Mouse (Mus musculus): ENCODE measurements around the gene Mdh1b. TPM values are rescaled to one million over a fixed set of nuclear protein-coding genes. Genes with fewer than 3 reads are reported as not detected.

Gene Mdh1b
- polyA plus RNA-seq (2014; fragmentation: Nextera tagmentation; extraction: Ambion mirVana) = 0.86 and 0.91 TPM in 2 replicates

- ATAC-seq (ENCODE audit: low FRiP score) (peak; percentile 95), DNase-seq (ENCODE audit: low spot score) (peak; percentile 99)
- Histone ChIP-seq H3K4me2 (replicated peaks) (peak within 1 kb of the TSS; percentile 73), H3K9me3 (ENCODE audit: control insufficient read depth, low read length) (no peaks in the 10 kb centered on the region), H3K27ac (no peak within 1 kb of the TSS), H3K4me1 (replicated peaks; ENCODE audit: control insufficient read depth, insufficient read depth, low read length) (peaks cover 8% of the 10 kb centered on the region), H3K4me3 (replicated peaks; ENCODE audit: low read length) (peak within 1 kb of the TSS; percentile 77), H3K27me3 (ENCODE audit: control insufficient read depth, insufficient read depth, low read length) (no peaks in the 10 kb centered on the region), H3K9ac (peak within 1 kb of the TSS; percentile 77), H3K36me3 (replicated peaks; ENCODE audit: control insufficient read depth, insufficient read depth) (no peaks in the 10 kb centered on the region)
- under 1% methylated on average over 31 of the region's 31 CpGs for WGBS
Measured at GRCm38 (mm10) chr1:63730240-63730771, at the start of gene Mdh1b, which contains the start of gene Fastkd2. Gene Mdh1b (minus strand): TSS chr1:63730318. Gene Fastkd2 (plus strand): TSS chr1:63730614.

GRCm38 (mm10) chr1:63776902-63777630, 46.9 kb upstream of the Mdh1b start:
- no peaks in the 10 kb centered on the region for H3K36me3 ChIP-seq (replicated peaks; ENCODE audit: control insufficient read depth, insufficient read depth)
- H3K4me1 ChIP-seq (replicated peaks; ENCODE audit: control insufficient read depth, insufficient read depth, low read length) = no peaks in the 10 kb centered on the region
- DNase-seq (ENCODE audit: low spot score) = no peak
- no peak overlapping the region for H3K4me2 ChIP-seq (replicated peaks)
- H3K4me3 ChIP-seq (replicated peaks; ENCODE audit: low read length) = no peak overlapping the region
- WGBS = 62% methylated on average over 4 of the region's 4 CpGs
- H3K27ac ChIP-seq = no peak overlapping the region
- no peaks in the 10 kb centered on the region for H3K9me3 ChIP-seq (ENCODE audit: control insufficient read depth, low read length)
- H3K27me3 ChIP-seq (ENCODE audit: control insufficient read depth, insufficient read depth, low read length) = no peaks in the 10 kb centered on the region
- H3K9ac ChIP-seq = no peak overlapping the region
- ATAC-seq (ENCODE audit: low FRiP score) = no peak

- WGBS = 80% methylated on average over 1 of the region's 1 CpGs
- ATAC-seq (ENCODE audit: low FRiP score) = no peak
- Histone ChIP-seq H3K4me1 (replicated peaks; ENCODE audit: control insufficient read depth, insufficient read depth, low read length) (no peaks in the 10 kb centered on the region), H3K27ac (no peak overlapping the region), H3K9me3 (ENCODE audit: control insufficient read depth, low read length) (no peaks in the 10 kb centered on the region), H3K36me3 (replicated peaks; ENCODE audit: control insufficient read depth, insufficient read depth) (no peaks in the 10 kb centered on the region), H3K27me3 (ENCODE audit: control insufficient read depth, insufficient read depth, low read length) (no peaks in the 10 kb centered on the region), H3K4me3 (replicated peaks; ENCODE audit: low read length) (no peak overlapping the region), H3K4me2 (replicated peaks) (no peak overlapping the region), H3K9ac (no peak overlapping the region)
- DNase-seq (ENCODE audit: low spot score) = no peak
Measured at GRCm38 (mm10) chr1:63776396-63776795, 46.3 kb upstream of the Mdh1b start.

GRCm38 (mm10) chr1:63770309-63770708, 40.2 kb upstream of the Mdh1b start:
- 0 out of 2 replicates have a peak, but pooled peaks have one; percentile 40 for ATAC-seq (ENCODE audit: low FRiP score)
- Histone ChIP-seq H3K9ac (no peak overlapping the region), H3K4me3 (replicated peaks; ENCODE audit: low read length) (no peak overlapping the region), H3K4me1 (replicated peaks; ENCODE audit: control insufficient read depth, insufficient read depth, low read length) (peaks cover 7% of the 10 kb centered on the region; the same call in 1 of the 2 replicates), H3K4me2 (replicated peaks) (no peak overlapping the region), H3K9me3 (ENCODE audit: control insufficient read depth, low read length) (no peaks in the 10 kb centered on the region), H3K27me3 (ENCODE audit: control insufficient read depth, insufficient read depth, low read length) (no peaks in the 10 kb centered on the region), H3K36me3 (replicated peaks; ENCODE audit: control insufficient read depth, insufficient read depth) (no peaks in the 10 kb centered on the region), H3K27ac (no peak overlapping the region; the same call in 1 of the 2 replicates)
- no peak for DNase-seq (ENCODE audit: low spot score)
- 51% methylated on average over 7 of the region's 7 CpGs for WGBS

- no peak within 1 kb of the TSS for H3K4me3 ChIP-seq (replicated peaks; ENCODE audit: low read length)
- no peak within 1 kb of the TSS for H3K9ac ChIP-seq
- DNase-seq (ENCODE audit: low spot score) = no peak
- no peak within 1 kb of the TSS for H3K4me2 ChIP-seq (replicated peaks)
- H3K9me3 ChIP-seq (ENCODE audit: control insufficient read depth, low read length) = no peaks in the 10 kb centered on the region
- no peak for ATAC-seq (ENCODE audit: low FRiP score)
- H3K27ac ChIP-seq = no peak within 1 kb of the TSS
- no peaks in the 10 kb centered on the region for H3K36me3 ChIP-seq (replicated peaks; ENCODE audit: control insufficient read depth, insufficient read depth)
- H3K4me1 ChIP-seq (replicated peaks; ENCODE audit: control insufficient read depth, insufficient read depth, low read length) = peaks cover 15% of the 10 kb centered on the region
- no peaks in the 10 kb centered on the region for H3K27me3 ChIP-seq (ENCODE audit: control insufficient read depth, insufficient read depth, low read length)
- 57% methylated on average over 5 of the region's 5 CpGs for WGBS
Measured at GRCm38 (mm10) chr1:63769167-63769566, 39.0 kb upstream of the Mdh1b start, which contains the start of gene 4933402D24Rik. Gene 4933402D24Rik (minus strand): TSS chr1:63769267.

- no peaks in the 10 kb centered on the region for H3K27me3 ChIP-seq (ENCODE audit: control insufficient read depth, insufficient read depth, low read length)
- H3K36me3 ChIP-seq (replicated peaks; ENCODE audit: control insufficient read depth, insufficient read depth) = no peaks in the 10 kb centered on the region
- WGBS = 62% methylated on average over 8 of the region's 8 CpGs
- H3K9ac ChIP-seq = no peak overlapping the region
- H3K27ac ChIP-seq = no peak overlapping the region
- ATAC-seq (ENCODE audit: low FRiP score) = no peak
- H3K9me3 ChIP-seq (ENCODE audit: control insufficient read depth, low read length) = no peaks in the 10 kb centered on the region
- H3K4me2 ChIP-seq (replicated peaks) = no peak overlapping the region
- H3K4me3 ChIP-seq (replicated peaks; ENCODE audit: low read length) = no peak overlapping the region
- no peak for DNase-seq (ENCODE audit: low spot score)
- peaks cover 25% of the 10 kb centered on the region for H3K4me1 ChIP-seq (replicated peaks; ENCODE audit: control insufficient read depth, insufficient read depth, low read length)
Measured at GRCm38 (mm10) chr1:63768112-63768511, 38.0 kb upstream of the Mdh1b start.

GRCm38 (mm10) chr1:63764395-63764794, 34.3 kb upstream of the Mdh1b start:
- Histone ChIP-seq H3K9me3 (ENCODE audit: control insufficient read depth, low read length) (no peaks in the 10 kb centered on the region), H3K27ac (peak overlapping the region; percentile 58), H3K9ac (no peak overlapping the region), H3K4me1 (replicated peaks; ENCODE audit: control insufficient read depth, insufficient read depth, low read length) (peaks cover 25% of the 10 kb centered on the region), H3K36me3 (replicated peaks; ENCODE audit: control insufficient read depth, insufficient read depth) (no peaks in the 10 kb centered on the region), H3K4me3 (replicated peaks; ENCODE audit: low read length) (no peak overlapping the region), H3K4me2 (replicated peaks) (0 out of 2 replicates have a peak overlapping the region, but pooled peaks have one; percentile 4), H3K27me3 (ENCODE audit: control insufficient read depth, insufficient read depth, low read length) (no peaks in the 10 kb centered on the region)
- ATAC-seq (ENCODE audit: low FRiP score) = no peak
- no peak for DNase-seq (ENCODE audit: low spot score)
- 38% methylated on average over 7 of the region's 7 CpGs for WGBS

- 10% methylated on average over 7 of the region's 7 CpGs for WGBS
- Histone ChIP-seq H3K4me1 (replicated peaks; ENCODE audit: control insufficient read depth, insufficient read depth, low read length) (peaks cover 25% of the 10 kb centered on the region), H3K4me3 (replicated peaks; ENCODE audit: low read length) (no peak overlapping the region), H3K36me3 (replicated peaks; ENCODE audit: control insufficient read depth, insufficient read depth) (no peaks in the 10 kb centered on the region), H3K27ac (peak overlapping the region; percentile 58), H3K4me2 (replicated peaks) (0 out of 2 replicates have a peak overlapping the region, but pooled peaks have one; percentile 4), H3K9ac (no peak overlapping the region), H3K27me3 (ENCODE audit: control insufficient read depth, insufficient read depth, low read length) (no peaks in the 10 kb centered on the region), H3K9me3 (ENCODE audit: control insufficient read depth, low read length) (no peaks in the 10 kb centered on the region)
- DNase-seq (ENCODE audit: low spot score) = peak; percentile 55
- peak; percentile 62; the same call in 1 of the 2 replicates for ATAC-seq (ENCODE audit: low FRiP score)
Measured at GRCm38 (mm10) chr1:63763881-63764386, 33.8 kb upstream of the Mdh1b start.

GRCm38 (mm10) chr1:63763212-63763694, 33.1 kb upstream of the Mdh1b start:
- Histone ChIP-seq H3K9me3 (ENCODE audit: control insufficient read depth, low read length) (no peaks in the 10 kb centered on the region), H3K27ac (peak overlapping the region; percentile 58), H3K4me3 (replicated peaks; ENCODE audit: low read length) (no peak overlapping the region), H3K27me3 (ENCODE audit: control insufficient read depth, insufficient read depth, low read length) (no peaks in the 10 kb centered on the region), H3K4me2 (replicated peaks) (no peak overlapping the region), H3K9ac (no peak overlapping the region), H3K4me1 (replicated peaks; ENCODE audit: control insufficient read depth, insufficient read depth, low read length) (peaks cover 25% of the 10 kb centered on the region), H3K36me3 (replicated peaks; ENCODE audit: control insufficient read depth, insufficient read depth) (no peaks in the 10 kb centered on the region)
- peak; percentile 82 for DNase-seq (ENCODE audit: low spot score)
- 7% methylated on average over 3 of the region's 3 CpGs for WGBS
- peak; percentile 84 for ATAC-seq (ENCODE audit: low FRiP score)

All from hindbrain, embryonic 14.5 days (tissue).